In the genomic region with DNA sequence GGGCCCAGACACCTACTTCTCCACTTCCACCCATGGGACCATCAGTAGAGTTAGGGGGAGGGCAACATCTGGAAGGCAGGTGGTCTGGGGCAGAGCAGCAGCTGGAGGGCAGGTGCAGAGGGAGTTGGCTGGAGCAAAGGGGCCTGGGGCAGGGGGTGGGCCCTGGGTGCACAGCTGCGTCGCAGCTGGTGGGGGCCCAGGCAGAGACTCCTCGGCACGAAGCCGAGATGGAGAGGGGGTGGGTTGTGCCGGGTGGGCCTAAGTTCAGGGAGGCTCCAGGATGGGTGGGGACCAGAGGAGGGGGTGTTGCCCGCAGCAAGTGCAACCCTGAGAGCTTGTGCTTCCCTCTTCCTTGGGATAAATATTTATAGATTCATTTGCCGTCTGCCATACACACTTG, we compare ENCODE assay signal across 10 mouse cellular contexts.
A peak's percentile ranks its signal among the peaks of the same experiment; 100 is the strongest.
DNase-seq lines count a peak whose midpoint lies in the region; ATAC-seq and TF ChIP-seq lines count a peak whose summit lies in the region.
"Had no signal": no experiment of that assay in that cellular context is flagged by ENCODE, and none has a peak within 500 bp of the region (broad histone marks: within the 10 kb centered on the region; RNA-seq: fewer than 3 reads in every experiment).

No protein-coding gene starts in this region.

- H3K4me2 ChIP-seq in hindbrain, postnatal 0 days (ENCODE audit: low read depth, low read length): no peak overlapping the region
- no peak overlapping the region for H3K4me2 ChIP-seq in intestine, embryonic 14.5 days (ENCODE audit: low read length)

- peaks cover 95% of the 10 kb centered on the region for H3K27me3 ChIP-seq in hindbrain, embryonic 10.5 days (ENCODE audit: insufficient read depth, poor library complexity, severe bottlenecking)
- H3K27me3 ChIP-seq in hindbrain, postnatal 0 days (ENCODE audit: insufficient read depth, low read length): peaks cover 5% of the 10 kb centered on the region; the same call in 1 of the 2 replicates
- peaks cover 100% of the 10 kb centered on the region for H3K27me3 ChIP-seq in embryonic facial prominence, embryonic 10.5 days (replicated peaks; ENCODE audit: low read depth, poor library complexity, severe bottlenecking)
- H3K27me3 ChIP-seq in intestine, embryonic 14.5 days (replicated peaks; ENCODE audit: control insufficient read depth, insufficient read depth, low read length): no peaks in the 10 kb centered on the region

- H3K4me1 ChIP-seq in hindbrain, embryonic 10.5 days (replicated peaks): peaks cover 98% of the 10 kb centered on the region
- H3K4me1 ChIP-seq in hindbrain, postnatal 0 days (ENCODE audit: insufficient read depth, low read length): peaks cover 22% of the 10 kb centered on the region
- H3K4me1 ChIP-seq in embryonic facial prominence, embryonic 10.5 days: peaks cover 90% of the 10 kb centered on the region
- peaks cover 70% of the 10 kb centered on the region for H3K4me1 ChIP-seq in intestine, embryonic 14.5 days (replicated peaks; ENCODE audit: control insufficient read depth, insufficient read depth, low read length)

- no peak overlapping the region for H3K4me3 ChIP-seq in hindbrain, embryonic 10.5 days
- no peak overlapping the region for H3K4me3 ChIP-seq in hindbrain, postnatal 0 days (ENCODE audit: low read length)
- no peak overlapping the region for H3K4me3 ChIP-seq in embryonic facial prominence, embryonic 10.5 days
- no peak overlapping the region for H3K4me3 ChIP-seq in intestine, embryonic 14.5 days (ENCODE audit: low read depth, low read length)
- H3K4me3 ChIP-seq: erythroblast, embryonic 14.5 days had no signal

- DNase-seq in hindbrain, embryonic 10.5 days (ENCODE audit: low spot score): peak; percentile 30
- no peak for DNase-seq in hindbrain, postnatal 0 days (ENCODE audit: low spot score)
- DNase-seq in embryonic facial prominence, embryonic 10.5 days (ENCODE audit: low spot score): peak; percentile 57
- no peak for DNase-seq in intestine, embryonic 14.5 days (ENCODE audit: low spot score)
- peak; percentile 76 for DNase-seq in lung, postnatal 25 days (ENCODE audit: low spot score)
- DNase-seq in cerebellum, adult 11-12 months: no peak
- no peak for DNase-seq in thymus, postnatal 0 days (ENCODE audit: low spot score)
- DNase-seq: gastrocnemius, postnatal 14 days had no signal

- WGBS in hindbrain, embryonic 10.5 days: 44% methylated on average over 8 of the region's 8 CpGs
- 36% methylated on average over 8 of the region's 8 CpGs for WGBS in hindbrain, postnatal 0 days
- WGBS in embryonic facial prominence, embryonic 10.5 days: 30% methylated on average over 8 of the region's 8 CpGs
- 14% methylated on average over 8 of the region's 8 CpGs for WGBS in intestine, embryonic 14.5 days

- H3K36me3 ChIP-seq in hindbrain, embryonic 10.5 days: peaks cover 29% of the 10 kb centered on the region
- H3K36me3 ChIP-seq in hindbrain, postnatal 0 days (ENCODE audit: insufficient read depth, low read length): no peaks in the 10 kb centered on the region
- 0 out of 2 replicates have a peak, but pooled peaks cover 2% of the 10 kb centered on the region for H3K36me3 ChIP-seq in embryonic facial prominence, embryonic 10.5 days (replicated peaks)
- H3K36me3 ChIP-seq in intestine, embryonic 14.5 days (ENCODE audit: control insufficient read depth, insufficient read depth, low read length): no peaks in the 10 kb centered on the region

- peak overlapping the region; percentile 71 for H3K27ac ChIP-seq in hindbrain, embryonic 10.5 days
- no peak overlapping the region for H3K27ac ChIP-seq in hindbrain, postnatal 0 days
- H3K27ac ChIP-seq in embryonic facial prominence, embryonic 10.5 days (replicated peaks): no peak overlapping the region; the same call in 1 of the 2 replicates
- H3K27ac ChIP-seq in intestine, embryonic 14.5 days (ENCODE audit: low read depth): peak overlapping the region; percentile 59; the same call in 1 of the 2 replicates

- no peaks in the 10 kb centered on the region for H3K9me3 ChIP-seq in hindbrain, embryonic 10.5 days
- no peaks in the 10 kb centered on the region for H3K9me3 ChIP-seq in hindbrain, postnatal 0 days (ENCODE audit: low read length)
- H3K9me3 ChIP-seq in embryonic facial prominence, embryonic 10.5 days: no peaks in the 10 kb centered on the region
- H3K9me3 ChIP-seq in intestine, embryonic 14.5 days (ENCODE audit: control insufficient read depth, low read length): no peaks in the 10 kb centered on the region

- no peak for ATAC-seq in hindbrain, postnatal 0 days
- ATAC-seq in intestine, embryonic 14.5 days (replicated peaks; ENCODE audit: low FRiP score, low TSS enrichment, low read depth): peak; percentile 33
- ATAC-seq in activated CD4-positive, CD25-positive, alpha-beta regulatory T cell, adult 4 months: no peak

- no peak for TF ChIP-seq CTCF in hindbrain, postnatal 0 days (IDR thresholded peaks at IDR 0.05; ENCODE audit: low read depth)

- H3K9ac ChIP-seq in hindbrain, postnatal 0 days (replicated peaks; ENCODE audit: low read length): no peak overlapping the region
- H3K9ac ChIP-seq in intestine, embryonic 14.5 days (ENCODE audit: low read length): no peak overlapping the region

Comparison
In these comparisons a context has a peak if more than half of its experiments do, and no peak if none do; other contexts are left out.
1. DNase-seq: peak in hindbrain, embryonic 10.5 days (single experiment), embryonic facial prominence, embryonic 10.5 days (single experiment) and lung, postnatal 25 days (single experiment); none in hindbrain, postnatal 0 days (single experiment), intestine, embryonic 14.5 days (single experiment), cerebellum, adult 11-12 months (single experiment) and thymus, postnatal 0 days (single experiment).
2. H3K27ac ChIP-seq: peak in hindbrain, embryonic 10.5 days (single experiment) and intestine, embryonic 14.5 days (single experiment); none in hindbrain, postnatal 0 days (single experiment) and embryonic facial prominence, embryonic 10.5 days (single experiment).